Mouse (Mus musculus) urinary bladder, postnatal 25 days (tissue): ENCODE measurements around the gene Bcl7c.
"Not testable (repeated sequence)": the region's sequence is repeated elsewhere in the genome, so short reads cannot be mapped to it uniquely, and the experiment has no call there.

Experiments used
- DNase-seq: peaks from one replicate; pipeline ENCODE4 v3.0.0; 2022; ENCODE audit warnings: low spot score

Gene Bcl7c

DNA sequence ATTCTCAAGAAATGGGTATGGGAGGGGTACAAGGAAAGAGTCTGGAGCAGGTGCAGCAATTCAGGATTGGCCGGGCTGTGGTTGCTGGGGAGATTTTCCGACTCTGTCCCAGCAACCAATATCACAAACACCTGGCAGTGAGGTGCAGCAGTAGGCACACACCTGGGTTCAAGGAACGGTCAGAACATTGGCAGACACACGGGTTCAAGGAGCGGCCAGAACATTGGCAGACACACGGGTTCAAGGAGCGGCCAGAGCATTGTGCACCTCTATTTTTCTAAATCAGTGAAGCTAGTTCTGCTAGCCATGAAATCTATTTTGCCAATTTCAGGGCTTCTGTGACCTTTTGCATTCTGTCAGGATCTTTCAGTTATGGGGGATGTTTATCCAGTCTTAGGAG is 61.2 kb downstream of the Bcl7c start:
- DNase-seq: not testable (repeated sequence)

DNA sequence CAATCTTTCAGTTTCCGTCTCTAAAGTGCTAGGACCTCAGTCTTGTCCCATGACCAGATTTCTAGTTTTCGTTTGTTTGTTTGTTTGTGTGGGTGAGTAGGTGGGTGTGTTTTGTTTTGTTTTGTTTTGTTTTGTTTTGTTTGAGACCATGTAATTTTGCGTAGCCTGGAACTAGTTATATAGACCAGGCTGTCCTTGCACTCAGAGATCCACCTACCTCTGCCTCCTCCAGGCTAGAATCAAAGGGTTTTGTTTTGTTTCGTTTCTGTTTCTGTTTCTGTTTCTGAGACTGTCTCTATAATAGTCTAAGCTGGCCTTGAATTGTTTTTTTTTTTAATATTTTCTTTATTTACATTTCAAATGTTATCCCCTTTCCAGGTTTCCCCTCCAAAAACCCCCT is 62.4 kb downstream of the Bcl7c start:
- DNase-seq: no peak

DNA sequence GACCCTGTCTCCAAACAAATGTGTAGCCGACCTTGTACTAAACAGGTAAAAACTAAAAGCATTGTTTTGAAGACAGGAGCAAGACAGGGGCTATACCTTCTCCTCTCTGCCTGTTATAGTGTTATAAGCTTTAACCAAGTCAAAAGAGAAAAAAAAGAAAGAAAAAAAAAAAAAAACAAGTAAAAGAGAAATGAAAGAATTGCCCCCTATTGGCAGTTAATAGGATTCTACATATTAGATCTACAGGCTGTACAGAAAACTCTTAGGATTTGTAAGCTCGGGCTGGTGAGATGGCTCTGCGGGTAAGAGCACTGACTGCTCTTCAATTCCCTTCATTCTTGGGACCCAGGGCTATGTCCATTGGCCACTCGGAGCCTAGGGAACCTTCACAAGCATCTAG is 66.5 kb downstream of the Bcl7c start:
- DNase-seq: no peak

DNA sequence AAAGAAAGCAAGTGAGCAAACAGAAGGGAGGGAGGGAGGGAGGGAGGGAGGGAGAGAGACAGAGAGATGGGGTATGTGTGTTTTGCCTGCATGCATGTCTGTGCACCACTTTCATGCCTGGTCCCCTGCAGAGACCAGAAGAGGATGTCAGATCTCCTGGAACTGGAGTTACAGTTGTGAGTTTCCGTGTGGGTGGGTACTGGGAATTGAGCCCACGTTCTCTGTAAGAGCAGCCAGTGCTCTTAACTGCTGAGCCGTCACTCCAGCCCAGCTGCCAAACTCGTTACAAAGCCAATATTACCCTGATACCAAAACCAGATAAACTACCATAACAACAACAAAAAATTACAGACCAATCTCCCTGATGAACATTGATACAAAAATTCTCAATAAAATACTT is 67.5 kb downstream of the Bcl7c start:
- no peak for DNase-seq

DNA sequence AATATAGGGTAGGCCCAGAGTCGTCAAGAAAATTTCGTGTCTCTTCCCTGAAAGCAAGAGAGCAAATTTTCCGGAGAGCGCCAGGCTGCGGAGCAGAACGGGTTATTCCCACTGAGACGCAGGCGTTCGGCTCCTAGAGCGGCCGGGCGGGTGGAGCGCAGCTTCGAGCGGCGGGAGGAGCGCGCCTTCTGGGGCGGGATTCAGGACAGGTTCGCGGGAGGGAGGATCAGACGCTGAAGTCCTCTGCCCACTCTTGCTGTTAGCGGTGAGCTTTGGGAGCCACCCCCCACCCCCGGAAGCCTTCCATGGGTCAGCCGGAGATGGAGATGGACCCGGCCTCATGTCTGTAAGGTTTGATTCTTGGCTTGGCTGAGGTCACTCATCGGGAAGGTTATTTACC is 71.8 kb downstream of the Bcl7c start:
- peak; percentile 68 for DNase-seq

DNA sequence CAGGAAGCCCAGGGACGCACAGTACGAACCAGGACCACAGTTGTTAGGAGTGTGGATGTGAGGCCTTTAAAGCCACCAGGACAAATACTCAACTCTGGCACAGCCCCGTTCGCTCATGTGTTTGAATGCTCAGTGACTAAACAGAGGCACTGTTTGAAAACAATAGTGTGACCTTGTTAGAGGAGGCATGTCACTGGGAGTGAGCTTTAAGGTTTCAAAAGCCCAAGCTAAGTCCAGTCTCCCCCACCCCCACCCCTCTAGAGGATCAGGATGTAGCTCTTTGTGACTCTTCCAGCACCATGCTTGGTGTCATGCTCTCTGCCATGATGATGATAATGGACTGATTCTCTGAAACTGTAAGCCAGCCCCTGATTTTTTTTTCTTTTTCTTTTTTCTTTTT is 77.3 kb downstream of the Bcl7c start:
- no peak for DNase-seq

DNA sequence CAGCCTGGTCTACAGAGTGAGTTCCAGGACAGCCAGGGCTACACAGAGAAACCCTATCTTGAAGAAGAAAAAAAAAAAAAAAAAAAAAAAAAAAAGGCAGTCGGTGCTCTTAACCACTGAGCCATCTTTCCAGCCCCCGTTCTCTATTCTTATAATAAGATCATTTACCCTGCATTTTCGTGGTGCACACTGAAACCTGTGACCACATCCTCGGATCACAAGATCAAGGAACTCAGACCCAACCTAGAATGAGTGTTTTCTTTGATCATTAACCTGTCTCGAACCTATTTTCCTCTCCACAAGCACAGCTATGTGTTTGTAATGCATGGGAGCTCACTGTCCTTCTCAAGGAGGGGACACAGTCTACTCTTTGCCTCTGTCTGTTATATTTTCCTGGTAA is 80.1 kb downstream of the Bcl7c start:
- DNase-seq: no peak

DNA sequence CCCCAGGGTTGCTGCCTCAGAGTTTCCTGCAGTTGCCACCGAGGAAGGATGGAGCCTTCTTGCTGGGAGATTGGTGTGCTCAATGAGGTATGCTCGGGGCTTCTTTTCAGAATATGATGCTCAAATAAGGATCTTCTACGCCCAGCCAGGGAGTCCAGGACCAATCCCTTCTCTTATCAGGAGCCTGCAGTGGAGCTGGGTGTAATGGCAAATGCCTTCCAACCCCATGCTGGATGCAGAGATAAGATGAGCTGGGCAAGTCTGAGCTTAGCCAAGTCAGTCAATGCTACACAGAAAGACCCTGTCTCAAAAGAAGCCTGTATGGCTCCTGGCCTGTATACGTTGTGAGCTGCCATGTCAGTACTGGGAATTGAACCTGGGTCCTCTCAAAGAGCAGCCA is 82.3 kb downstream of the Bcl7c start:
- DNase-seq: no peak

DNA sequence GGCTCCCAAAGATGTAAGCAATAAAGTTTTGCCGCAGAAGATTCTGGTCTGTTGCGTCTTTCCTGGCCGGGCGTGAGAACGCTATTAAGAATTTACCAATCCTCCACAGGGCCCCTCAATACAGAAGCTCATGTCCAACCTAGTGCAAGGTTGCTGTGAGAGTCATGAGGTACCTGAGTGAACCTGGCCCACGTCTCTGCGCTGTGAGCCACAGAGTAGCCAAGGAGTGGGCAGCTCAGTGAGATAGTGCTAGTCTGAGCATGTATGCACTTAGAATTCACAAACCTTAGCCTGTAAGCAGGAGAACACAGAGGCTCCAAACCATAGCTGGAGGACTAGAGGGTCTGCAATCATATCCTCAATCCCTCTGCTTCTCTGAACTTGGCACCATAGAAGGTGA is 82.7 kb downstream of the Bcl7c start:
- DNase-seq: no peak

DNA sequence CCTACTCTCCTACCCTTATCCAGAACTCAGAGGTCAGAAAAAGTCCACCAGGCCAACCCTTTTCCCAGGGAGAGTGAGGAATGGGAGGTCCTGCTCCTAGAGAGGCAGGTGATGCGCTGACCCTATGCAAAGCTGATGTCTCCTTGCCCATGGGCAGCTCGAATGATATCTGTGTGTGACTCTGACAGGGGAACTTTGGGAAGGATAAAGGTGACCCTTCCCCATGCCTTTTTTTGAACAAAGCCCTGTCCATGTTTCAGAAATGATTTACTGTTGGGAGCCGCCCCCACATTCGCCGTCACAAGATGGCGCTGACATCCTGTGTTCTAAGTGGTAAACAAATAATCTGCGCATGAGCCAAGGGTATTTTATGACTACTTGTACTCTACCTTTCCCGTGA is 90.3 kb downstream of the Bcl7c start:
- DNase-seq: not testable (repeated sequence)

DNA sequence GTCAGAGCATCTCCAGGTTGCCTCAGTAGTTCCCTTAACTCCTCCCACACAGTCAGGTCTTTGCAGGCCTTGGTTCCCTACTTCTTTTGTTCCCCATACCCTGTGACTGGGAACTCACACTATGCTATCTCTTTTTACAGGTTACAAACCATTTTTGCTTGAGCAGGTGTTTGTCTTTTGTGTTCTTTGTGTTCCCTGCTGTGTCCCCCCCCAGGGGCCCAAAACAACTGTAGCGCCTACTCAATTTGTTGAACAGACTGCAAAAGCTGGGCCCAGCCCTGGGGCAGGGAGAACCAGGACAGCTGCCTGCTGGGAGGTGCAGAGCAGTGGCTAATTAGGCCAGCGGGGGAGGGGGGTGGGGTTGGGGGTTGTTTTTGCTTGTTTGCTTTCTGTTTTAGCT is 90.8 kb downstream of the Bcl7c start:
- no peak for DNase-seq

DNA sequence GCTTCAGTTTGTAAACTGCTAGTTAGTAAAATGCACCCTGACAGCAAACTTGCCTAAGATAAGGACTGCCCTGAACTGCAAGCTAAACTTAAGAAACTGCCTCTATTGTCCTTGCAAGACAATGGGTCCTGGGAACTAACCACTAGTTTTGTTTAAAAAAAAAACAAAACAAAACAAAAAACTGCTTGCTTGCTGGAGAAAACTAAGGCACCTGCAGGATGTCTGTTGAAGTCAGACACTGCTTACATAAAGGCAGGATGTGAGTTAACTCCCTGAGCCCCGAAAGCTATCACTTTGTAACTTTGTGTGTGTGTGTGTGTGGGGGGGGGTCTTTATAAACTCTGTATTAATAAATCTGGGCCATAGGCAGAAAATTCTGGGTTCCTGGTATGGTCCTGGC is 91.9 kb downstream of the Bcl7c start:
- no peak for DNase-seq

DNA sequence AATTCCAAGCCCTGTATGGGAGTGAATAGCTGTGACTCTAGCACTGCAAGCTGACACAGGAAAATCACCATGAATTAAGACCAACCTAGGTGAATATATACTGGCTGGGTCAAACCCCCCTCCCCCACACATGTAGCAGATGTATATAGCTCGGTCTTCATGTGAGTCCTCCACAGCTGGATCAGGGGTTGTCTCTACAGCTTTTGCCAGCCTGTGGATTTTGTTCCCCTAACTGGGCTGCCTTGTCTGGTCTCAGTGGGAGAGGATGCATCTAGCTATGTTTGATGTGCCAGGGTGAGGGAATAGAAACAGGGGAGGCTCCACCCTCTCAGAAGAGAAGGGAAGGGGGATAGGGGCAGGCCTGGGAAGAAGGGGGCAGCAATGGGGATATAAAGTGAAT is 92.4 kb downstream of the Bcl7c start:
- no peak for DNase-seq

DNA sequence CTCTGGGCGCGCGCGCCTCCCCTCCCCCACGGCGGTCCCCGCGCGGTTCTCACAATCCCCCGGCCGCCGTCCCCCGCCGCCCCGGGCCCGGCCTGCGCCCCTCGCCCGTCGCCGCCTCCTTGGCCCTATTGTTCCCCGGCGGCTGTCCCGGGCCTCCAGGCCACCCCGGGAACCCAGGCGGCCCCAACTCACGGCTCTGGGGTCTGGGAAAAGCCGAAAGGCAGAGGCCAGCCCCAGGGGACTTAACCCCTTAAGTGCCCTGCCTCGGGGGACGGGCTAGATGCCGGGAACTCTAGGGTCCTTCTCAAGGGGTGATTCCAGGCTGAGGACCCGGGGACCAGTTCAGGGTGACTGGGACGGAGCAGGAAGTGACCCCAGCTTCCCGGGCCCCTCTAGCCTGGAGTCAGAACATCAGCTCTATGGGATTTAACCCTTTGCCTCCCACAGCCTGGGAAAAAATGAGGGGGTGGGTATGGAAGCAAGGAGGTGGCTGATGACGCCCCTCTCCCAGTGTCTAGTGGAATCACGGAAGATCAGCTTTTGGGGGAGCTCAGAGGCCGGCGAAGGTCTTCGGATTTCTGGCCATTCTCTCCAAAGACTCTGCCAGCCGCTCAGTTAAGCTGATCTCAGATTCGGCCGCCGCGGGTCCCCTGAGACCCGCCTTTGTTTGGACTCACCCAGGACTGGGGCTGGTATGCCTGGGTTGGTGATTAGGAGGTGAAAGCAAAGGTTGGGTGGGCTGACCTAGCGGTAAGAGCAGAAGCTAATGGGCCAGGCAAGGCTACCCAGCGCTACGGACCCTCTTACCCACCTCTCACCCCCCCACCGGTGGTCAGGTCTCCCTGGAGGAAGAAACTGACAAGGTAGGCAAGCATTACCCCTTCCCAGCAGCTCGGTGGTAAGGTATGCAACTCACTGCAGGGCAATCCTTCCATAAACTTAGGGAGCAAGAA is 93.6 kb downstream of the Bcl7c start, which contains the start of gene Zfp629:
TSS of gene Zfp629 (minus strand) at position 907 of the 953 bp plus-strand sequence.
- DNase-seq: peak; percentile 57

DNA sequence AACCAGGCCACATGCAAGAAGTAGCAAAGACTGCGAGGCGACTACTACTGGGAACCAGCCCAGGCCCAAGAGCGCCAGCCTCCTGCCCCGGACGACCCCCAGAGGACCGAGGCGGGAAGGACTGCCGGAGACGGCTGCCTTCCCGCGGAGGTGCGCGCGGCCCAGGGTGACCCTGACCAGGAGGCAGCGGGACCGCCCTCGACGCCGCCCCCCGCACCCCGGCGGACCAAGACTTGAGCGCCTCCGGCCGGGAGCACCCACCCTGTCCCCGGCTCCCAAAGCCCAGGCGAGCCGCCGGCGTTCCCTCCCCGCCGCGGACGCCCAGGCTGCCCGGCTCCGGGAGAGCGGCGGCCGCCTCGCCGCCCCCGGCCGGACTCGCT is 94.2 kb downstream of the Bcl7c start:
- no peak for DNase-seq

DNA sequence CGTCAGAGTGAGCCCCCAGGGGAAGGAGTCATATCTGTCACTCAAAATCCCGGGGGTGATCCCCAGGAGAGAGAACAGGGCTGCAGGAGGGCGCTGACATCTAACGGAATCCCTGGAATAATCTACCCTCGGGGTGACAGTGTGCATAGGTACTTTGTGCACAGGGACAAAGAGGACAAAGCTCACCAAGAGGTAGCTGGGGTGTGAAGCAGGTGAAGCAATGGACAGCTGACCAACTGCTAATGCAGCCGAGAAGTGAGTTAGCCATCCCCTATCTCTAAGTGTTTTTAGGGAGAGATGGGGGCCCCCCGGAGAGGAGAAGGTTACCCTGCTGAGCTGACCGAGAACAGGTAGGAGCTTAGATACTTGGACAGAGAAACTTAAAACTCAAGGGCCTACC is 94.6 kb downstream of the Bcl7c start:
- no peak for DNase-seq

DNA sequence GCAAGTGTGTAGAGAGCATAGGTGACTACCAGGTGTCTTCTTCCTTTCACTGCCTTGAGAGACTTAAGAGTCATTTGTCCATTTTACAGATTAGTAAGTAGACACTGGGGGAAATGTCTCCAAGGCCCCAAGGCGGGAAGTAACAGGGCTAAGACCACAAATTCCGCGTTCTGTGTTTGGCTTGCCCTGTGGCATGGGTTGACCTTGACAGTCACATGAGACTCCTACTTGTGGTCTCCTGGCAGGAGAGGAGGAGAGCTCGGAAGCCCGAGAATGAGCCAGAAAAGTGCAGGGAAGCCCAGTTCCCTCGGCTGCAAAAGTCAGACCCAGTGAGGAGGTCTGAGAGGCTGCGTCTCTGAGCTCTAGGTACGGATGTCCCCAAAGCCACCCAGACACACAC is 95.2 kb downstream of the Bcl7c start:
- no peak for DNase-seq

DNA sequence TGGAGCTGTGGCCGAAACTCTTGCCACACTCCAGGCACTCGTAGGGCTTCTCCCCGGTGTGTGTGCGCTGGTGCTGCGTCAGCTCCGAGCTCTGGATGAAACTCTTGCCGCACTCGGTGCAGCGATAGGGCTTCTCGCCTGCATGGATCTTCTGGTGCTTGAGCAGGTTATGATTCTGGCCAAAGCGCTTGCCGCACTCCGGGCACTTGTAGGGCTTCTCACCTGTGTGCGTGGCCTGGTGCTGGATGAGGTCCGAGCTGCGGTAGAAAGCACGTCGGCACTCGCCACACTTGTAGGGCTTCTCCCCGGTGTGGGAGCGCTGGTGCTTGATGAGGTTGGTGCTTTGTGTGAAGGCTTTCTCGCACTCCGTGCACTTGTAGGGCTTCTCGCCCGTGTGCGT is 97.2 kb downstream of the Bcl7c start:
- DNase-seq: no peak
